Mouse (Mus musculus) hindbrain, embryonic 15.5 days (tissue): Measurements from ENCODE around the gene Mrpl28. TPM values are rescaled to one million over a fixed set of nuclear protein-coding genes. Genes with fewer than 3 reads are reported as not detected.
"Not testable (repeated sequence)": the region's sequence is repeated elsewhere in the genome, so short reads cannot be mapped to it uniquely, and the experiment has no call there.

Source experiments
- ATAC-seq: fragments of 200-750 bp; cut with Nextera tagmentation; 2 replicates; pipeline ENCODE4 v1.8.0; 2017; ENCODE audit warnings: low read depth, moderate number of reproducible peaks, moderate TSS enrichment; ENCODE audit not compliant: low FRiP score
- H3K27ac ChIP-seq: fragments of 300-500 bp; sonication (generic); replicated peaks from 2 replicates; pipeline ENCODE4 v1.5.1; 2015; ENCODE audit warnings: mild to moderate bottlenecking, inconsistent platforms
- H3K27me3 ChIP-seq: fragments of 300-500 bp; sonication (generic); 2 replicates; pipeline ENCODE4 v1.6.1; 2015; ENCODE audit warnings: control low read depth, inconsistent platforms
- H3K36me3 ChIP-seq: fragments of 300-500 bp; sonication (generic); 2 replicates; pipeline ENCODE4 v1.6.1; 2015; ENCODE audit warnings: control low read depth, inconsistent platforms
- H3K4me1 ChIP-seq: fragments of 300-500 bp; sonication (generic); replicated peaks from 2 replicates; pipeline ENCODE4 v1.6.1; 2015; ENCODE audit warnings: control low read depth, inconsistent platforms
- H3K4me2 ChIP-seq: fragments of 300-500 bp; sonication (generic); 2 replicates; pipeline ENCODE4 v1.6.1; 2015; ENCODE audit warnings: moderate library complexity, mild to moderate bottlenecking, inconsistent platforms
- H3K4me3 ChIP-seq: fragments of 300-500 bp; sonication (generic); 2 replicates; pipeline ENCODE4 v1.5.1; 2015; ENCODE audit warnings: mild to moderate bottlenecking, inconsistent platforms
- H3K9ac ChIP-seq: fragments of 300-500 bp; sonication (generic); 2 replicates; pipeline ENCODE4 v1.6.1; 2015; ENCODE audit warnings: inconsistent platforms
- H3K9me3 ChIP-seq: fragments of 300-500 bp; sonication (generic); 2 replicates; pipeline ENCODE4 v1.6.1; 2016; ENCODE audit warnings: control low read depth, inconsistent platforms
- WGBS: fragments of 180-500 bp; shearing (Covaris S2); methylation state at CpG from one replicate; pipeline ENCODE4 v1.1.7; 2015; 5-methylcytosine and 5-hydroxymethylcytosine counted together
- polyA plus RNA-seq: library from polyadenylated mRNA; unstranded; fragments of >200 nt; fragmentation: Nextera tagmentation; extraction: Ambion mirVana; gene quantifications from 2 replicates; pipeline ENCODE4 v1.2.1, GENCODE M21; 2015

Mrpl28 gene
- polyA plus RNA-seq, 1 experiment from 2014 or later = 184 TPM

GRCm38 (mm10) chr17:26138901-26139381, 15.6 kb downstream of the Mrpl28 start:
- ATAC-seq = peak; percentile 63
- Histone ChIP-seq H3K4me2 (peak overlapping the region; percentile 76), H3K27me3 (no peaks in the 10 kb centered on the region), H3K27ac (peak overlapping the region; percentile 91), H3K4me3 (peak overlapping the region; percentile 74), H3K4me1 (peaks cover 29% of the 10 kb centered on the region), H3K9ac (peak overlapping the region; percentile 97), H3K36me3 (peaks cover 3% of the 10 kb centered on the region; the same call in 1 of the 2 replicates), H3K9me3 (no peaks in the 10 kb centered on the region)
- 2% methylated on average over 52 of the region's 58 CpGs for WGBS

GRCm38 (mm10) chr17:26142796-26143195, 19.5 kb downstream of the Mrpl28 start:
- no peak for ATAC-seq
- Histone ChIP-seq H3K4me1 (peaks cover 28% of the 10 kb centered on the region), H3K27ac (no peak overlapping the region), H3K36me3 (peaks cover 13% of the 10 kb centered on the region; the same call in 1 of the 2 replicates), H3K9me3 (no peaks in the 10 kb centered on the region), H3K4me3 (no peak overlapping the region), H3K4me2 (no peak overlapping the region), H3K27me3 (no peaks in the 10 kb centered on the region), H3K9ac (no peak overlapping the region)
- WGBS = 94% methylated on average over 4 of the region's 4 CpGs

DNA sequence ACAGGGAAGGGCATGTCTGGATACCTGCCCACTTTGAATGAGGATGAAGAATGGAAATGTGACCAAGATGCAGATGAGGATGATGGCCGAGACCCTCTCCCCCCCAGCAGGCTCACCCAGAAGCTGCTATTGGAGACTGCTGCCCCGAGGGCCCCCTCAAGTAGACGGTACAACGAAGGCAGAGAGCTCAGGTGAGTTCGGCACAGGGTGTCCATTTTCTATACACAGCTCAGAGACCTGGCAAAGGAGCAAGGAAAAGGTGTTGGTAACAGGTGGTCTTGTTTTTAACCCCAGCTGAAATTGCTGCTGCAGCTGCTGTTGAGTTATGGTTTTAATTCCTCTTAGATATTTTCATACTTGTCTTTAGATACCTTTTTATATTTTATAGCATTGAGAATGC, 20.1 kb downstream of the Mrpl28 start:
- no peak overlapping the region for H3K27ac ChIP-seq
- 95% methylated on average over 5 of the region's 5 CpGs for WGBS
- no peak overlapping the region for H3K4me2 ChIP-seq
- no peak for ATAC-seq
- no peak overlapping the region for H3K4me3 ChIP-seq
- H3K9me3 ChIP-seq = no peaks in the 10 kb centered on the region
- H3K36me3 ChIP-seq = peaks cover 13% of the 10 kb centered on the region; the same call in 1 of the 2 replicates
- H3K9ac ChIP-seq = no peak overlapping the region
- no peaks in the 10 kb centered on the region for H3K27me3 ChIP-seq
- peaks cover 24% of the 10 kb centered on the region for H3K4me1 ChIP-seq

DNA sequence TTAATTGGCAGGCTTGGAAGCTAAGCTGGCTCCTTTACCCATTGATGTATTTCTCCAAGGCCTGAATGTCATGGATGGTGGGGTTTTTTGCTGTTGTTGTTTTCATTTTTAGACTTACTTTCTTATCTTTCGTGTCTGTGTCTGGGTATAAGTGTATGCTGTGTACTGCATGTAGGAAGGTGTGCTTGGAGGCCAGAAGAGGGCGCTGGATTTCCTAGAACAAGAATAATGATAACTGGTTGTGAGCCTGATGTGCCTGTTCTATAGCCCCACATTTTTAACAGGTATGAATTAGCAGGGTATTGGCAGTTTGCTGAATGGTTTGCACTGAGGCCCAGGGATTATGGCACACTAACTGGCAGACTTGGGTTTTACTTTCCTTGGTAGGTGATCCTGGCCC, 25.8 kb downstream of the Mrpl28 start:
- WGBS = 93% methylated on average over 2 of the region's 2 CpGs
- H3K9ac ChIP-seq = no peak overlapping the region
- H3K4me3 ChIP-seq = no peak overlapping the region
- H3K27ac ChIP-seq = no peak overlapping the region
- peaks cover 27% of the 10 kb centered on the region for H3K36me3 ChIP-seq
- no peaks in the 10 kb centered on the region for H3K4me1 ChIP-seq
- H3K9me3 ChIP-seq = no peaks in the 10 kb centered on the region
- H3K4me2 ChIP-seq = no peak overlapping the region
- ATAC-seq = no peak
- H3K27me3 ChIP-seq = no peaks in the 10 kb centered on the region

DNA sequence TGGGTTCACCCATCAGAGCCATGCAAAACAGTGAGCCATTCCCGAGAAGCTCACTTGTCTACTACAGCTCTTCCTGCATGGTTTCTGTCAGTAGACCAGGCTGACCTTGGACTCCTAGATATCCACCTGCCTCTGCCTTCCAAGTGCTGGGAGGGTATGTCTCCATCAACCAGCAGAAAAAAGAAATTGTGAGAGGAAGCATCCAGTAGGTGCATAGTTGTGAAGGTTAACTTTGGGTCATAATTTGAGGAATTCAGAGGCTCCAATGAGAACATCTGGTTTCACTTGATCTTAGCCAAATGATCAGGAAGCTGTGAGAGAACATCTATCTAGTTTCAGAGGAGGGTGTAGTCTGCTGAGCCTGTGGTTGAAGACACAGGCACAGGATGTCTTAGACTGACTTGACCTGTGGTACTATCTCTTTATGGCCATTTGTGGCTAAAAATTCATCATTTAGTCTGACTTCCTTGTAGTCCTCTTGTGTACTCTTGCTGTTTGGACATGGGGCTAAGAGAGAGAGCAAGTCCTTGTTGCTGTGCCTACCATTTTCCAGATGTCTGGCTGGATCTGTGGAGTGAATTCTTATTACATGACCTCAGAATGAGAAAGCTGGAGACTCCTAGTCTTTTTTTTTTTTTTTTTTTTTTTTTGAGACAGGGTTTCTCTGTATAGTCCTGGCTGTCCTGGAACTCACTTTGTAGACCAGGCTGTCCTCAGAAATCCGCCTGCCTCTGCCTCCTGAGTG, 28.8 kb downstream of the Mrpl28 start:
- Histone ChIP-seq H3K4me1 (no peaks in the 10 kb centered on the region), H3K9me3 (no peaks in the 10 kb centered on the region), H3K27ac (no peak overlapping the region), H3K27me3 (no peaks in the 10 kb centered on the region), H3K36me3 (peaks cover 21% of the 10 kb centered on the region), H3K4me2 (no peak overlapping the region), H3K4me3 (no peak overlapping the region), H3K9ac (no peak overlapping the region)
- 90% methylated on average over 2 of the region's 2 CpGs for WGBS
- no peak for ATAC-seq

- WGBS = 100% methylated on average over 1 of the region's 1 CpGs
- H3K4me2 ChIP-seq = no peak overlapping the region
These were observed 39.4 kb downstream of the Mrpl28 start for GRCm38 (mm10) chr17:26162736-26163135.

DNA sequence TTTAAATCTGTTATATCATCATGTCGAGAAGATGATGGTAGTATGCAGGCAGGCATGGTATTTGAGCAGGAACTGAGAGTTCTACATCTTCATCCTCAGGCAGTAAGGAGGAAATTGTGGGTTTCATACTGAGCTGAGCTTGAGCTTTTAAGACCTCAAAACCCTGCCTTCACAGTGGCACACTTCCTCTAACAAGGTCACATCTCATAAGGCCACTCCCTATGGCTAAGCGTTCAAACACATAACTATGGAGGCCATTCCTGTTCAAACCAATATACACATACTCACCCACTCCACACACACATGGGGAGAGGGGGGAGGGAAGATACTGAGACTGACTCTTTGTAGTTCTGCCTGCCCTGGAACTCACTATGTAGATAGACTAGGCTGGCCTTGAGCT, 44.7 kb downstream of the Mrpl28 start:
- no peak overlapping the region for H3K9ac ChIP-seq
- ATAC-seq = no peak
- no peaks in the 10 kb centered on the region for H3K9me3 ChIP-seq
- H3K4me1 ChIP-seq = no peaks in the 10 kb centered on the region; the same call in 1 of the 2 replicates
- H3K36me3 ChIP-seq = no peaks in the 10 kb centered on the region
- no peak overlapping the region for H3K4me3 ChIP-seq
- whole genome bisulfite sequencing = 97% methylated on average over 2 of the region's 2 CpGs
- H3K27ac ChIP-seq = no peak overlapping the region
- H3K4me2 ChIP-seq = no peak overlapping the region
- H3K27me3 ChIP-seq = no peaks in the 10 kb centered on the region

More at GRCm38 (mm10) chr17:26162736-26163135, 39.4 kb downstream of the Mrpl28 start:
- Histone ChIP-seq H3K9ac (no peak overlapping the region), H3K27ac (no peak overlapping the region), H3K4me3 (no peak overlapping the region), H3K4me1 (no peaks in the 10 kb centered on the region; the same call in 1 of the 2 replicates), H3K36me3 (no peaks in the 10 kb centered on the region), H3K27me3 (no peaks in the 10 kb centered on the region), H3K9me3 (no peaks in the 10 kb centered on the region)
- ATAC-seq = no peak

DNA sequence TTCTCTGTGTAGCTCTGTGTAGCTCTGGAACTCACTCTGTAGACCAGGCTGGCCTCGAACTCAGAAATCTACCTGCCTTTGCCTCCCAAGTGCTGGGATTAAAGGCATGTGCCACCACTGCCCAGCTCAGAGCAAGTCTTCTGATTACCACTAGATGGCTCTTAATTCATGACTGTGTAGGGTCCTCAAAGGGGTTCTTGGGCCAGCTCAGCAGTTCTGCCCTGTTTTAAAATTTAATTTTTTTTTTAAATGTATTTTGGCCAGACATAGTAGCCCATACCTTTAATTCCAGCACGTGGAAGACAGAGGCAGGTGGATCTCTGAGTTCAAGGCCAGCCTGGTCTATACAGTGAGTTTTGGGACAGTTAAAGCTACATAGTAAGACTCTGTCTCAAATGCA, 51.9 kb downstream of the Mrpl28 start:
- not testable (repeated sequence) for H3K27me3 ChIP-seq, H3K4me1 ChIP-seq, H3K9me3 ChIP-seq, ATAC-seq, H3K4me3 ChIP-seq, H3K4me2 ChIP-seq, H3K27ac ChIP-seq, H3K9ac ChIP-seq
- peaks cover 17% of the 10 kb centered on the region for H3K36me3 ChIP-seq
- 89% methylated on average over 2 of the region's 2 CpGs for WGBS

Other genes starting within 250 kb of the Mrpl28 start
- 58.7 and 64.1 TPM in 2 replicates for gene Mettl26, start 248.4 kb upstream of the Mrpl28 start, polyA plus RNA-seq
- 0.39 and 0.44 TPM in 2 replicates for gene Wfikkn1, start 242.6 kb upstream of the Mrpl28 start, polyA plus RNA-seq
- gene Rab40c, start 203.8 kb upstream of the Mrpl28 start, polyA plus RNA-seq = 49.3 and 55.0 TPM in 2 replicates
- 73.9 and 77.2 TPM in 2 replicates for gene Pigq, start 178.6 kb upstream of the Mrpl28 start, polyA plus RNA-seq
- gene Nhlrc4, start 178.5 kb upstream of the Mrpl28 start, polyA plus RNA-seq = 0.30 and 0.91 TPM in 2 replicates
- gene A930017K11Rik, start 170.9 kb upstream of the Mrpl28 start, polyA plus RNA-seq = 2.7 and 5.4 TPM in 2 replicates
- 20.2 and 27.6 TPM in 2 replicates for gene Capn15, start 137.7 kb upstream of the Mrpl28 start, polyA plus RNA-seq
- 27.2 and 31.0 TPM in 2 replicates for gene Rab11fip3, start 53.9 kb upstream of the Mrpl28 start, polyA plus RNA-seq
- gene Decr2, start 33.2 kb upstream of the Mrpl28 start, polyA plus RNA-seq = 40.6 and 42.0 TPM in 2 replicates
- gene Nme4, start 27.9 kb upstream of the Mrpl28 start, polyA plus RNA-seq = 24.3 and 25.1 TPM in 2 replicates
- gene Tmem8, start 10.2 kb upstream of the Mrpl28 start, polyA plus RNA-seq = 4.5 and 4.8 TPM in 2 replicates
- gene Axin1, start 15.2 kb downstream of the Mrpl28 start, polyA plus RNA-seq = 15.5 and 15.8 TPM in 2 replicates
- gene Pdia2, start 75.6 kb downstream of the Mrpl28 start, polyA plus RNA-seq = 0.13 and 0.38 TPM in 2 replicates
- 18.7 TPM in 2 replicates for gene Rgs11, start 79.5 kb downstream of the Mrpl28 start, polyA plus RNA-seq
- 193 and 206 TPM in 2 replicates for gene Arhgdig, start 84.3 kb downstream of the Mrpl28 start, polyA plus RNA-seq
- 34.2 and 35.6 TPM in 2 replicates for gene Fam234a, start 120.7 kb downstream of the Mrpl28 start, polyA plus RNA-seq
- gene Luc7l, start 129.4 kb downstream of the Mrpl28 start, polyA plus RNA-seq = 99.8 and 104 TPM in 2 replicates